Mouse (Mus musculus): ENCODE measurements around the gene Syn3. TPM values are rescaled to one million over a fixed set of nuclear protein-coding genes. Genes with fewer than 3 reads are reported as not detected.

Gene Syn3
- polyA plus RNA-seq, 1 experiment from 2014 or later: 29.9 TPM

GRCm38 (mm10) chr10:86340991-86341527, 157.6 kb downstream of the Syn3 start:
- no peak overlapping the region for H3K4me2 ChIP-seq (ENCODE audit: low read length)
- no peak for ATAC-seq
- no peak overlapping the region for H3K27ac ChIP-seq (ENCODE audit: low read depth, low read length)

GRCm38 (mm10) chr10:86340421-86340820, 158.3 kb downstream of the Syn3 start:
- Histone ChIP-seq H3K9ac (ENCODE audit: low read depth, low read length) (no peak overlapping the region), H3K36me3 (ENCODE audit: control insufficient read depth, insufficient read depth, low read length) (no peaks in the 10 kb centered on the region), H3K4me1 (ENCODE audit: control insufficient read depth, insufficient read depth, low read depth, low read length) (peaks cover 5% of the 10 kb centered on the region), H3K4me2 (ENCODE audit: low read length) (no peak overlapping the region), H3K27ac (ENCODE audit: low read depth, low read length) (no peak overlapping the region), H3K9me3 (ENCODE audit: control insufficient read depth, low read length) (no peaks in the 10 kb centered on the region), H3K4me3 (ENCODE audit: low read length) (no peak overlapping the region), H3K27me3 (replicated peaks; ENCODE audit: control insufficient read depth, insufficient read depth, low read length) (no peaks in the 10 kb centered on the region)
- ATAC-seq: no peak
- WGBS: 80% methylated on average over 7 of the region's 7 CpGs

More at GRCm38 (mm10) chr10:86340991-86341527, 157.6 kb downstream of the Syn3 start:
- WGBS: 71% methylated on average over 3 of the region's 3 CpGs
- no peak overlapping the region for H3K4me3 ChIP-seq (ENCODE audit: low read length)
- no peak overlapping the region for H3K9ac ChIP-seq (ENCODE audit: low read depth, low read length)
- H3K9me3 ChIP-seq (ENCODE audit: control insufficient read depth, low read length): no peaks in the 10 kb centered on the region
- H3K4me1 ChIP-seq (ENCODE audit: control insufficient read depth, insufficient read depth, low read depth, low read length): peaks cover 5% of the 10 kb centered on the region
- no peaks in the 10 kb centered on the region for H3K36me3 ChIP-seq (ENCODE audit: control insufficient read depth, insufficient read depth, low read length)
- H3K27me3 ChIP-seq (replicated peaks; ENCODE audit: control insufficient read depth, insufficient read depth, low read length): no peaks in the 10 kb centered on the region

GRCm38 (mm10) chr10:86339649-86340379, 158.9 kb downstream of the Syn3 start:
- 62% methylated on average over 2 of the region's 2 CpGs for WGBS
- Histone ChIP-seq H3K27me3 (replicated peaks; ENCODE audit: control insufficient read depth, insufficient read depth, low read length) (no peaks in the 10 kb centered on the region), H3K9ac (ENCODE audit: low read depth, low read length) (no peak overlapping the region), H3K9me3 (ENCODE audit: control insufficient read depth, low read length) (no peaks in the 10 kb centered on the region), H3K4me2 (ENCODE audit: low read length) (no peak overlapping the region), H3K4me1 (ENCODE audit: control insufficient read depth, insufficient read depth, low read depth, low read length) (peaks cover 5% of the 10 kb centered on the region), H3K4me3 (ENCODE audit: low read length) (no peak overlapping the region), H3K27ac (ENCODE audit: low read depth, low read length) (peak overlapping the region; percentile 60; the same call in 1 of the 2 replicates), H3K36me3 (ENCODE audit: control insufficient read depth, insufficient read depth, low read length) (no peaks in the 10 kb centered on the region)
- peak; percentile 50 for ATAC-seq

- Histone ChIP-seq H3K27me3 (replicated peaks; ENCODE audit: control insufficient read depth, insufficient read depth, low read length) (no peaks in the 10 kb centered on the region), H3K9me3 (ENCODE audit: control insufficient read depth, low read length) (no peaks in the 10 kb centered on the region), H3K4me2 (ENCODE audit: low read length) (no peak overlapping the region), H3K4me3 (ENCODE audit: low read length) (no peak overlapping the region), H3K9ac (ENCODE audit: low read depth, low read length) (no peak overlapping the region), H3K27ac (ENCODE audit: low read depth, low read length) (no peak overlapping the region), H3K36me3 (ENCODE audit: control insufficient read depth, insufficient read depth, low read length) (no peaks in the 10 kb centered on the region), H3K4me1 (ENCODE audit: control insufficient read depth, insufficient read depth, low read depth, low read length) (peaks cover 5% of the 10 kb centered on the region)
- no peak for ATAC-seq
- WGBS: 89% methylated on average over 4 of the region's 4 CpGs
Measured at GRCm38 (mm10) chr10:86339121-86339520, 159.6 kb downstream of the Syn3 start.

- H3K4me3 ChIP-seq (ENCODE audit: low read length): no peak overlapping the region
- H3K4me2 ChIP-seq (ENCODE audit: low read length): no peak overlapping the region
- WGBS: 36% methylated on average over 4 of the region's 4 CpGs
- H3K27ac ChIP-seq (ENCODE audit: low read depth, low read length): no peak overlapping the region
- peaks cover 5% of the 10 kb centered on the region for H3K4me1 ChIP-seq (ENCODE audit: control insufficient read depth, insufficient read depth, low read depth, low read length)
- H3K36me3 ChIP-seq (ENCODE audit: control insufficient read depth, insufficient read depth, low read length): no peaks in the 10 kb centered on the region
- no peak overlapping the region for H3K9ac ChIP-seq (ENCODE audit: low read depth, low read length)
- no peaks in the 10 kb centered on the region for H3K9me3 ChIP-seq (ENCODE audit: control insufficient read depth, low read length)
- ATAC-seq: no peak
- no peaks in the 10 kb centered on the region for H3K27me3 ChIP-seq (replicated peaks; ENCODE audit: control insufficient read depth, insufficient read depth, low read length)
Measured at GRCm38 (mm10) chr10:86338121-86338715, 160.5 kb downstream of the Syn3 start.

GRCm38 (mm10) chr10:86337239-86337638, 161.5 kb downstream of the Syn3 start:
- no peak for ATAC-seq
- H3K36me3 ChIP-seq (ENCODE audit: control insufficient read depth, insufficient read depth, low read length): no peaks in the 10 kb centered on the region
- no peaks in the 10 kb centered on the region for H3K9me3 ChIP-seq (ENCODE audit: control insufficient read depth, low read length)
- no peaks in the 10 kb centered on the region for H3K27me3 ChIP-seq (replicated peaks; ENCODE audit: control insufficient read depth, insufficient read depth, low read length)
- no peak overlapping the region for H3K4me3 ChIP-seq (ENCODE audit: low read length)
- no peak overlapping the region for H3K27ac ChIP-seq (ENCODE audit: low read depth, low read length)
- peaks cover 5% of the 10 kb centered on the region for H3K4me1 ChIP-seq (ENCODE audit: control insufficient read depth, insufficient read depth, low read depth, low read length)
- no peak overlapping the region for H3K9ac ChIP-seq (ENCODE audit: low read depth, low read length)
- WGBS: 27% methylated on average over 3 of the region's 3 CpGs
- no peak overlapping the region for H3K4me2 ChIP-seq (ENCODE audit: low read length)

- peaks cover 12% of the 10 kb centered on the region for H3K4me1 ChIP-seq (ENCODE audit: control insufficient read depth, insufficient read depth, low read depth, low read length)
- H3K9ac ChIP-seq (ENCODE audit: low read depth, low read length): no peak overlapping the region
- no peaks in the 10 kb centered on the region for H3K36me3 ChIP-seq (ENCODE audit: control insufficient read depth, insufficient read depth, low read length)
- H3K4me3 ChIP-seq (ENCODE audit: low read length): no peak overlapping the region
- no peak overlapping the region for H3K4me2 ChIP-seq (ENCODE audit: low read length)
- no peak overlapping the region for H3K27ac ChIP-seq (ENCODE audit: low read depth, low read length)
- WGBS: 34% methylated on average over 1 of the region's 1 CpGs
- no peak for ATAC-seq
- H3K27me3 ChIP-seq (replicated peaks; ENCODE audit: control insufficient read depth, insufficient read depth, low read length): no peaks in the 10 kb centered on the region
- H3K9me3 ChIP-seq (ENCODE audit: control insufficient read depth, low read length): no peaks in the 10 kb centered on the region
Measured at GRCm38 (mm10) chr10:86336506-86336905, 162.2 kb downstream of the Syn3 start.

GRCm38 (mm10) chr10:86334581-86334980, 164.1 kb downstream of the Syn3 start:
- Histone ChIP-seq H3K27ac (ENCODE audit: low read depth, low read length) (no peak overlapping the region), H3K4me2 (ENCODE audit: low read length) (no peak overlapping the region), H3K9me3 (ENCODE audit: control insufficient read depth, low read length) (no peaks in the 10 kb centered on the region), H3K4me1 (ENCODE audit: control insufficient read depth, insufficient read depth, low read depth, low read length) (peaks cover 9% of the 10 kb centered on the region), H3K4me3 (ENCODE audit: low read length) (no peak overlapping the region), H3K36me3 (ENCODE audit: control insufficient read depth, insufficient read depth, low read length) (no peaks in the 10 kb centered on the region), H3K9ac (ENCODE audit: low read depth, low read length) (no peak overlapping the region), H3K27me3 (replicated peaks; ENCODE audit: control insufficient read depth, insufficient read depth, low read length) (no peaks in the 10 kb centered on the region)
- WGBS: 34% methylated on average over 8 of the region's 8 CpGs
- ATAC-seq: no peak

- 0 out of 2 replicates have a peak, but pooled peaks have one; percentile 7 for ATAC-seq
- Histone ChIP-seq H3K27me3 (replicated peaks; ENCODE audit: control insufficient read depth, insufficient read depth, low read length) (no peaks in the 10 kb centered on the region), H3K4me2 (ENCODE audit: low read length) (no peak overlapping the region), H3K9ac (ENCODE audit: low read depth, low read length) (no peak overlapping the region), H3K4me1 (ENCODE audit: control insufficient read depth, insufficient read depth, low read depth, low read length) (peaks cover 9% of the 10 kb centered on the region), H3K9me3 (ENCODE audit: control insufficient read depth, low read length) (no peaks in the 10 kb centered on the region), H3K4me3 (ENCODE audit: low read length) (no peak overlapping the region), H3K36me3 (ENCODE audit: control insufficient read depth, insufficient read depth, low read length) (no peaks in the 10 kb centered on the region), H3K27ac (ENCODE audit: low read depth, low read length) (no peak overlapping the region)
- WGBS: 81% methylated on average over 3 of the region's 3 CpGs
Measured at GRCm38 (mm10) chr10:86332942-86333341, 165.8 kb downstream of the Syn3 start.

Measured in hindbrain, embryonic 16.5 days (tissue).